Mouse (Mus musculus) cerebellum, adult (tissue): ENCODE results near the gene Slc18b1.
"Not testable (repeated sequence)": the region's sequence is repeated elsewhere in the genome, so short reads cannot be mapped to it uniquely, and the experiment has no call there.

ENCODE experiments used
- ATAC-seq: cut with Nextera tagmentation; 2 replicates; pipeline ENCODE4 v1.9.2; 2017; ENCODE audit warnings: mild to moderate bottlenecking, moderate library complexity, mixed read lengths; ENCODE audit not compliant: insufficient number of reproducible peaks, low FRiP score, low TSS enrichment

Slc18b1 gene

DNA sequence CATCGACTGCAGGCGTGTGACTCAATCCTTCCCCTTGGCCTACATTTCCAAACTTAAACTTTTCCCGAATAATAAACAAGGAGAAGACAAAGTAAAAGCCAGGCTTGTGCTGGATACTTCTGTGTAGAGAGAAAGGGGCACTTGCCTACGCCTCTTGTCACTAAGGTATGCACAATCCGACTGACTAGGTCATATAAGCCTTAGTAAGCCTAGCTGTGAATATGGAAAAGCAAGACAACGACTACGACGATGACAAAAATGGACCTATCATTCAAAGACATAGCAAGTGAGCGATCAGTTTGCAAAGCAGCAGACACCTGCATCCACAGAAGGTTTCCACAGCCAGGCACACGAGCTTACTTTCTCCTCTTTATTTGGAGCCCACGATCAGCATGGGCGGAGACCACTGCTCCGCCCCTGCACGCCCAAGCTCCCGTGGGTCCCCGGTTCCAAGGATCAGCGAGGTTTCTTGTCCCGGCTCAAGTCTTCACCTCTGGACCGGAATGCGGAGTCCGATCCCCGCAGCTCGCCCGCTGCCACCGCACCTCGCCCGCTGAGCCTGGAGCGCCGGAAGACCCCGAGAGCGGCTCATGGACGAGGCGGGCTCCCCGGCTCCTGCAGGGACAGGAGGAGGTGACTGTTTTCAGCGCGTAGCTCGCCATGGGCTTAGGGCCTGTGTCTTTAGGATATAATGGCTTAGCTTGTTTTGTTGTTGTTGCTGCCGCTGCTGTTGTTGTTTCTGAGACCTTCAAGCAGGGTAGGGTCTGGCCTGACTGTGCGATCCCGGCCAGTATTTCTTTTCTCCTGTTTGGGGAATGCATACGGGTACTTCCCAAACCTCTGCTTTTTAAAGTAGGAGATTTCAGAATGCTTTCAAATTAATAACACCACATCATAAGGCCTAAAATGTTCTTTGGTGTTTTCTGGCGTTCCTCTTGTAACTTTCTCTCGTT, at the start of gene Slc18b1:
Gene Slc18b1 (plus strand): TSS at position 436 of the 953 bp plus-strand sequence.
- ATAC-seq, result peak; percentile 73

GRCm38 (mm10) chr10:23754166-23754565, 42.6 kb upstream of the Slc18b1 start:
- ATAC-seq, result no peak

DNA sequence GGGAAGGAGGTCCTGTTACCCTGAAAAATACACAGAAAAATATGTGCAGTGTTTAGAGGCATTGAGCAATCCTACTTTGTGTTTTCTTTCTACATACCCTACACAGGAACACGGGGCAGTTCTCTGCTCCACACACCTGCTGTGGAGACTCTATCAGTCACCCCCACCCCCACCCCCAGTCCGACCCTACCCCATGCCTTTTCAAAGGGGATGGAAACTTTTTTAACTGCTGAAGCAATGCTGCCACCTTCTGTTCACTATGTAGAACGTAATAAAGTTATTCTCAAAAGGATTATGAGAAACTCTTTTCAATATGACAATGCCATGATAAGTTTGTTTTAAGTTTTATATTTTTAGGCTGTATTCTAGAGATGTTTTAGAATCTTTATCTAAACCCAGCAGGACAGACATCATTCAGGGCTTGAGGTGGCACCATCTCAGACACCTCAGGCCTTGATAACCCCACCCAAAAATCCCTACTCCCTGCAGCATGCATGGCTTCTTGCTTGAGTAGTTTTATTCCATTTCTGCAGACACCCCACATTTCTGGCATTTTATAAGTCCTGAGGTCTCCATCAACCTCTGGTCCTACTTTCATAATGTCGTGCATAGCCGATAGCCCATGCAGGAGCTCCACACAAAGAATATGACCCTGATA, 19.4 kb upstream of the Slc18b1 start:
- ATAC-seq, result no peak

DNA sequence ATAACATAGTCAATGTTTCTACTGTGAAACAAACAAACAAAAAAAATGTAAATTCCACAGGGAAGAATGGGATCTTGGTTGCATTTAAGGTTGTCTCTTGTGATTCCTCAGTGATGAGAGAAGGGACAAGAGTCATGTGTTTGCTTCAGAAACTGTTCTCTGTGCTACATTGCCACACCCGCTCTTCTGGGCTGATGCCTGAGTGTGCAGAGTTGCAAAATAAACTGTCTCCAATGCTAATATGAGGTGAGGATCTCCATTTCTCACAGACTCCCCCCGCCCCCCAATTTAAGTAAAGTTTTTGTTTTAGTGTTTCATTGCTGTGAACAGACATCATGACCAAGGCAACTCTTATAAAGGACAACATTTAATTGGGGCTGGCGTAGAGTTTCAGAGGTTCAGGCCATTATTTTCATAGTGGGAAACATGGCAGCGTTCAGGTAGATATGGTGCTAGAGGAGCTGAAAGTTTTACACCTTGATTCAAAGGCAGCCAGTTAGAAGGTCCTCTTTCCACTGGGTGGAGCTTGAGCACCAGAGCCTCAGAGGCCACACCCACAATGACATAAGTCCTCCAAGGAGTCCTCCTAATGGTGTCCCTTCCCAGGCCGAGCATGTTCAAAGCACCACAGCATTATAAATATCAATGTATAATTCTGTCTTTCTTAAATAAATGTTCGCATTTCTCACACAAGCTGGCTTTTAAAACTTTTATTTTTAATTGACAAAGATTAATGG, 16.1 kb upstream of the Slc18b1 start:
- ATAC-seq, result no peak

DNA sequence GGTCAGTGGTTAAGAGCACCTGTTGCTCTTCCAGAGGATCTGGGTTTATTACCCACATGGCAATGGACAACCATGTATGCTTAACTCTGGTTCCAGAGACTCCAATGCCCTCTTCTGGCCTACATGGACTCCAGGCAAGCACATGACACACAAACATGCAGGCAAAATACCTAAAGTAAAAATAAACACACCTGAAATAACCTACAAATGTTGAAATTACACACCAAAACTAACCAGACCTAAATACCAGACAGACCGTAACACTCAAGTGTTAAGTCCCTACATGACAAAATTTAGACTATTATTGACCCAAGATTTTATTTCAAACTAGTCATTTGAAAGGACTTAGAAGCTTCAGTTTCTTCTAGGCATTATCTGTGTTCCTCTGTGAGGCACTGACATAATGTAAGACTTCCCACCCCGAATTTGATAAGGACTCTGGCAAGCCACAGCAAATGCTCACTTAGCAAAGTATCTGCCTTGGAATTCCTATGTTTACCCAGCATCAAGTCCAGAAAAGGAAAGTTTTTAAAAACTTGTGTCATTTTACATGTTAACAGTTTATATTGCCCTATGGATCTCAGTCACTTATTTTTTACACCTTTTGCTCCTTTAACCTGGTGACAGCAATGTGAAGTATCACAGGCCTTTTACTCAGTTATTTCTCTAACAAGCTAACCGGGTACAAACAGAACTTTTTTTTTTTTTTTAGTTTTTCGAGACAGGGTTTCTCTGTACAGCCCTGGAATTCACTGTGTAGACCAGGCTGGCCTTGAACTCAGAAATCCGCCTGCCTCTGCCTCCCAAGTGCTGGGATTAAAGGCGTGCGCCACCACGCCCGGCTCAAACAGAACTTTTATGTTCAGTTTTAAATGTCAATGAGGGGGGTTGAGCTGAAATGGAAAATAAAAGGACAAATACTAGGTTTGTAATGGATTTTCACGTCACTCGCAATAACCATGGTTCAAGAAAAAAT, 14.7 kb upstream of the Slc18b1 start:
- no peak for ATAC-seq

DNA sequence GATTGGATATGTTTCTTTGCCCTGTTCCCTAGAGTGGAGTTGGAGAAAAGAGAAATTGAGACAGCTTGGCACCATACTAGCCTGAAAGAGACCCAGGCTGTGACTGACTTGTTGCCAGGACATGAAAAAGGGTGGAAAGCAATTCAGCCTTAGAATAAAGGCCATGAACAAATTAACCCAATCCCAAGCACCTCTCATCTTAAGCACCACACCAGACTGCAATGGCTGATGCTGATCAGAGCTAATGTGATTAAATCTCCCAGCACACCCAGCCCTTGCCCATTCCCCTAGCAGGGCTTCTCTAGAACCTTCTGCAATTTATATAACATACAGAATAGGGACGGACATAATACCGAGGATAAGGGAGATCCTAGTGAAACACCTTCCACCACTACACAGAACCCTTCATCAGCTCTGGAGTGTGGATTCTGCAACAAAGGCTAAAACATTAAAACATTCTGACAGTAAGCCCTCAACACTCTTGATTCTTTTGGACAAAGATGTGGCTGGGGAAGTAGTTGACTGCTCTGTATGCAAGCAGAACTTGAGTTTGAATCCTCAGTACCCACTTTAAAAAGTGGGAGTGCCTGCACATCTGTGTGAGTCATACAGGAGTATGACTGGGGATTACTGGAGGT, 13.8 kb upstream of the Slc18b1 start:
- ATAC-seq, result no peak

DNA sequence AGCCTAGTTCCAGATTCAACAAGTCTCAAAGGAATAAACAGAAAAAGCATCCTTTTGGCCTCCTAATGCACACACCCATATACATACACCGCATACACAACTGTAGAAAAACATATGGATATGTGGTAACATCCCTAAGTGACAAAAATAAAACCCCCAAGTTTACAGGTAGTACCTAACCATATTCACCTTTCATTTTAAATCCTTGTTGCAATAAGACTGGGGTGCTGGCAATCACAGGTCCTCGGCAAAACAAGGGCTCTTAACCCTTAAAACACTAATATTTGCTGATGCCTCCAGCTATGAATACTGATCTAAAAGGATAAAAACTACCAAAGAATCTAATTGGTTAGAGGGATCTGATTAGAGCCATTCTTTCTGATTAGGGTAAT, 13.3 kb upstream of the Slc18b1 start:
- ATAC-seq, result no peak

DNA sequence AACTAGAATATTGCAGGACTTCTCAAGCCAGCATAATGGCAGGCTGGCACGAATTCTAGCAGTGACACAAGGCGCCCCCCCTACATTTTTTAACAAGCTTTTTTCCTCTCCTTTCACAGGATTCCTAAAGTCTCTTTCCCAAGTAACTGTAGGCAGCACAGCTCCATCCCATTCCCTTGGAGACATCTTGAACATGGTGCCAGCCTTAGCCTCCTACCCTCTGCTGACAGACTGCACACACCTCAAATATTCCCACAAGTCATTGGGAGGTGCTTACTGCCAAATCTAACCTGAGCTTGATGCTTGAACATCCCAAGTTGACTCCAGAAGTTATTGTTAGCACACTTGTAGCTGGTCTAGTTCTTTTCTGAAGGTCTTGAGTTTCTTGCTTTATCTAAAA, 12.7 kb upstream of the Slc18b1 start:
- ATAC-seq, result no peak

DNA sequence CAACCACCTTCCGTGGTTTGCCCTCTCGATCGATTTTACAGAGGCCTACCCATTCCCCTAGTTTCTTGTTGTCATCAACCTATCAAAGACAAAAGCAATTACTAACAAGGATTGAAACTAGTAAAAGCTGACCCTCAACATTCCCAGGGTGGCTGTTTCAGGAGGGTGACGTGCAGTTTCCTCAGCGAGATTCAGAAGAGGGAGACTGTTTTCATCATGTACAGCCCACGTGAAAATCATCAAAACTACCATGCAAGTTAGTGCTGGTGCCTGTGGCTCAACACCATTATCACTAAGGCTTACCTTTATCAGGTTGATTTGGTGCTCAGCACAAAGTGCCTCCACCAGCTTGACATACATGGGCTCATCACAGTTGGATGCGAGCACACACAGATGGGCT, 11.2 kb upstream of the Slc18b1 start:
- ATAC-seq, result not testable (repeated sequence)

DNA sequence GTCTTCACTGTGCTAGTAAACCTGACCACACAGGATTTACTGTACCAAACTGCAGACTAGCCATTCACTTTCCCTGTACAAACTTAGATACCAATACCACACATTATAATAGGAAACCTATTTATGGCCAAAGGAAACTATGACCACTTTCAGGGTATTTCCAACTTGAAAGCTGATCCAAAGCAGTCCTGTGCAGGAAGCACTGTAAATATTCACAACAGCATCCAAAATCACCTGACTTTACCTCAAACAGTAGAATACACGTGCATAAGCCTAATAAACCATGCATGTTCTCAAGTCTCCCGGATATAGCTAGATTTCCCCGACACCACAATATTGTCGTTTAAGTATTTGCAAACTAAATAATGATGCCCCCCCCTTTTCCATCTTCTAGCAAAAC, 10.7 kb upstream of the Slc18b1 start:
- no peak for ATAC-seq

GRCm38 (mm10) chr10:23786631-23787038, 10.2 kb upstream of the Slc18b1 start:
- not testable (repeated sequence) for ATAC-seq

DNA sequence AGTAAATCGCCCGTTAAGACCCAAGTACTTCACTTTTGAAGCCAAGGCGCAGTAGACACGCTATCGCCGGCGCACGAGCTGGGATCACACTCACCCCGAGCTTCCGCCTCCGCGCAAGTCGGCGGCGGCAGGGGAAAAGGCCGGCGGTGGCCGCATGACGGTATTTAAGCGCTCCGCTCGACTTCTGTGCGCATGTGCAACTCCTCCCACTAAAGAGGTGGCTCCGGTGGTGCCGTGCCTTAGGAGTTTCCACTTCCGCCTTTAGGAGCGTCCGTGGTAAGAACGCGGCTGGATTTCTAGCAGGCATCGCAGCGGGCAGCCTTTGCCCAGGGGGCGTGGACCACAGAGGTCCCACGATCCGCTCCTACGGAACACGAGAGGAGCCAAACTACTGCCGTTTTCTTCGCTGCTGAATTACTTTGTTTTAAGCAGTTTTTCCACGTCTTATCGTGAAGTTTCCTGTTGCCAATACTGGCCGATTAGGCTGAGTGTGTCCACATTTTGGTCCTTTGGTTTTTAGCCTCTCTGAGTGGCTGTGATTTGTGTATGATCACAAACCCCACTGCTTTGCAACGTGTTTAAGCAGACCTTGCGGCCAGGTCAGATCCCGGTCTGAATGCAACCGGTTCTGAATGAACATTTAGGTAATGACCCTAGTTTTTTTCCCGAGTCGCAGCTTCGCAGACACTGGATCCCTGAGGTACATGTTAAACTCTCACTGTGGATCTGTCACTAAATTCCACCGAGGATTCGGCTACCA, 9.5 kb upstream of the Slc18b1 start, which contains the start of gene Rps12:
Gene Rps12 (minus strand): TSS at position 214 of the 760 bp plus-strand sequence.
- ATAC-seq, result peak; percentile 98

GRCm38 (mm10) chr10:23788056-23788600, 8.7 kb upstream of the Slc18b1 start:
- ATAC-seq, result no peak

GRCm38 (mm10) chr10:23795871-23796520, 790 bp upstream of the Slc18b1 start:
- no peak for ATAC-seq

DNA sequence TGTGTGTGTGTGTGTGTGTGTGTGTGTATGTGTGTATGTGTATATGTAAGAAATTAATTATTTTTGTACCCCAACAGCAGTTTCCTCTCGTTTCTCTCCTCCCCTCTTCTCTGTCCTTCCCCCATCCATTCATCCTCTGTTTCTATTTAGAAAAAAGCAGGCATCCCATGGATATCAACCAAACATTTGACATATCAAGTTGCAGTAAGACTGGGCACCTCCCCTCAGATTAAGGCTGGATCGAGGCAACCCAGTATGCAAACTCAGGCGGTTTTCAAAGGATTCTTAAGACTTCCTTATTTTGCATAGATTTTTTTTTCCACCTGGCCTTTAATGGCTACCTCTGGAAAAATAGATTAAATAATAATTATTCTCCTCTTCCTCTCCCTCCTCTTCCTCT, 820 bp downstream of the Slc18b1 start:
- no peak for ATAC-seq

GRCm38 (mm10) chr10:23798142-23798541, 1.4 kb downstream of the Slc18b1 start:
- ATAC-seq, result no peak

DNA sequence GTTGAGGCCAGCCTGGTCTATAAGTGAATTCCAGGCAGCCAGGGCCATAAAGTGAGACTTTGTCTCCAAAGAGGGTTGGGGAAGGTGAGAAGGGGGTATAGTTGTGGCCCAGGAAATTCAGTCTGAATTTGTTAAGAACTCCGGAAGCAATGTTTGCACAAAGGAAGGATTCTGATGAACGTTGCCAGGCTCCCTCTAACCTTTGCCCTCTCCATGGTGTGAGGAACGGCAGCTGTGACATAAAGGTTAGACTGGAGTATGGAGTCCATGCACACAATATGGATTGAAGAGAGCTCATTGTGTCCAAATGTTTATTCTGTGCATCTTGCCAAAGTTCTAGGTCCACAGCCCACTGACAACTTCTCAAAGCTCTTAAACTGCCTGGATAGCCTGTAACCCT, 3.1 kb downstream of the Slc18b1 start:
- no peak for ATAC-seq

- no peak for ATAC-seq
These were observed 6.1 kb downstream of the Slc18b1 start for GRCm38 (mm10) chr10:23802911-23803310.
